Mouse (Mus musculus) brain, embryonic 18.5 days (tissue): ENCODE measurements at regions not wholly inside any gene's neighbourhood (a gene's known extent, or its start where the extent isn't known, plus 50 kb on each side); places are given as distances from the start of the nearest gene placed in this dataset.

Experiments used
- DNase-seq: peaks from one replicate; pipeline ENCODE4 v3.0.0-alpha.2; 2012; ENCODE audit warnings: low read depth, low spot score

DNA sequence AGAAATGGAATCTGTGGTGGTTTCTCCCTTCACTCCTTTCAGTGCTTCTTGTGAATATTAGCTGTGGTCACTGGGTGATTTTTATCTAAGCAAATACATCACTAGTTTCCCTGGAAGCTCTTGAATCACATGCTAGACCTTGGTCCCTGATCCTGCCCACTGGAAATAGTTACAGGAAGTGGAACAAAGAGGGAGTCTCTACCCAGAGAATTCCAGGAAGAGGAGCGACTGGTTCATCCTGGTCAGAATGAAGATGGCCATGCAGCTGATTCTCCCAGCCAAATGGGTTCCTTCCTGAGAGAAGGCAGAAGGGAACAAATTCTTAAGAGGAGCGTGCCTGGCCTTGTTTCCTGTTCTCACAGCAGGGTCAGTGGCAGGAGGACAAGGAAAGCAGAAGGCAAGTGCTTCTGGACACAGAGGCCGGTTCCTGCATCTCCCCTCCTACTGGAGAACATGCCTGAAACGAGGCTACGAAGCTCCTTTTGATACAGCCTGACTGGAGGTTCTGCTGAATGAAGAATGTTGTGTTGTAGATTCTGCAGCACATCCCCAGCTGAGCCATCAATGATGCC is 264.8 kb upstream of the Sdk2 start:
- no peak for DNase-seq

GRCm38 (mm10) chr11:114330316-114330715 is 263.5 kb upstream of the Sdk2 start:
- DNase-seq: no peak

DNA sequence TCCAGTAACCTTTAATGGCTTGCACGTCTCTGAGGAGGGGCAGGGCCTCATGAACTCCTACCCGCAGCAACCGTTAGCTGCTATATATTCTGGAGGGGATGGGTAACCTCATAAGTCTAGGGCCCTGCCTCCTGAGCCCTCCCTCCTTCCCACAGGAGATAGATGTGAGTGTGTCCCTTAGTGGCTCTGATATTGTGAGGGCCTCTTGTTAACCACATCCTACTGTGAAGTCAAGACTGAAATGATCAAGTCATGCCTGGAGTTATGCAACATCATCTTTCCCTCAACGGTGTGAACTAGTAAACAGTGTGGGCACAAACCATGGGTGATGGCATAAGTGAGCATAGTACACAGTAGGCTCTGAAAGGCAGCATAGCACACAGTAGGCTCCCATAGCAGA is 255.8 kb upstream of the Sdk2 start:
- no peak for DNase-seq

GRCm38 (mm10) chr11:114321974-114322373 is 255.1 kb upstream of the Sdk2 start:
- DNase-seq: no peak

DNA sequence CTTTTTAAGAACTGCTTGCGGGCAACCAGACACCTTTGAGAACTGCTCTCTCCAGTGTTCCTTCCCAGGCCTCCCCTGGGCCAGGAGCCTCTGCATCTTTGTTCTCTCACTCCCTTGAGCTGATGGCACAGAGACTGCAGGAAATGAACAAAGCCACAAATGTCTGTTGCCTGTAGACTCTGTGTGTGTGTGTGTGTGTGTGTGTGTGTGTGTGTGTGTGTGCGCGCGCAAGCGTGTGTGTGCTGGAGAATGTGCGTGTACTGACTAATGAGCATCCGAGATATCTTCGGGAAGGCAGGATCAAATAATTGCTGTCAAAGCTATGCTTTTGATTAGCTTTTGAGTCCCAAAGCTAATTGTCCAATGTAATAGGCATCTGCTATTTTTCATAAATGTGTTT is 254.7 kb upstream of the Sdk2 start:
- DNase-seq: no peak

DNA sequence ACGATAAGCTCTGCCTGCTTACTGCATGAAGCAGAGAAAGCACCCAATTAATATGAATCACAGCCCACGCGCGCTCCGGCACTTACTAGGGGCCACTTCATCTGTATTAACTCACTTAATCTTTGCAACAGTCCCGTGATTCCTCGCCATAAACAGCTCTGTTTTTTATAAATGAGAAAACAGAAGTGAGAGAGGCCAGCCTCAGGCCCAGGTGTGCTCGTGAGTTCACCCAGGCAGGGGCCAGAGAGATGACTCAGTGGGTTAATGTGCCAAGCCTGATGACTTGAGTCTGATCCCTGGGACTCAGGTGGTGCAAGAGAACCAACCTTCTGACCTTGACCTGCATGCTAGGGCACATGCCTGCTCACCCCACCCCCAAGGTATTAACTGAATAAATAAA is 248.4 kb upstream of the Sdk2 start:
- no peak for DNase-seq

DNA sequence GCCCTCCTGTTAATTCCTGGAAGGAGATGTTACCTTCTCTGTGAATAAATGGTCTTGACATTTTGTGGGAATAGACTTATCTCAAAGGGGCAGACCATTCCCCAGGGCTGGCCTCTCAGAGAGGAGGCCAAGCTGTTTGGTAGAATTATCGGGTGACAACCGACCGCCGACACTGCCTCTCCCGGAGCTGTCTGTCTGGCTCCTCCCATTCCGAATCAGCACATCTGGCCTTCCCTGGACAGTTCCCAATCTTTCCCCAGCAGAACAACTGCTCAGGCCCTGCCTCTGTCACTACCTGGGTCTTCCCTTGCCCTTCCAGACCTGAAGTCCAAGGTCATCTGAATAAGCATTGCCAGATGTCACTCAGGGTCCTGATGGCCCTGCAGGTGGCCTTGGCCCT is 246.8 kb upstream of the Sdk2 start:
- no peak for DNase-seq

- DNase-seq: no peak
Measured at GRCm38 (mm10) chr11:114311640-114312039, 244.8 kb upstream of the Sdk2 start.

DNA sequence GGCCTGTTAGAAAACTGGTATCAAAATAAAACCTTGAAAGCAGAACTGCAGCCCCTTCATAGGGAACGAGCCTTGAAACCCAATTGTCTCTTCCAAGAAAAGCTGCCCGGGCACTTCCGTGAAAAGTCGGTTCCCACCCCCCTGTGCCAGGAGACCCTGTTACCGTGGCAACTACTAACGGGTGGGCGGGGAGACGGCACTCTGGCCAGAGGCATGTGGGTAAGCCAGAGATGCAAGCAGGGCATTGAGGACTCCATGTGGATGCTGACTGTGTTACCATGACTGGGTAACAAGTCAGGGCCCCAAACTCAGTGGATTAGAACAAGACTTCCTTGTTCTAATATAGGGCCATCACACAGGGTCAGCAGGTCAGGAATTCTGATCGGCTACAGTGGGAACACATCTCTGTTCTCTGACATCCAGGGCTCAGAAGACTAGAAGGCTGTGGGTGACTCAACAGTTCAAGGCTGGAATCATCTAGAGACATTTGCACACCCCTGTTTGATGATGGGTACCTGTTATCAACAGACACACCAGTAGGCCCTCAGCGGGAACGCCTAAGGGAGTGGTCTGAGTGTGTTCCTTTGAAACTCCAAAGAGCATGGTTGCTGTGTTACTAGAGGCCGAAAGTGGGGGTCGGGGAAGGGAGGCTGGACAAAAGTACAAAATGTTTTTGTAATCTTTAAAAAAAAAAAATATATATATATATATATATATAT is 236.9 kb upstream of the Sdk2 start:
- DNase-seq: no peak

DNA sequence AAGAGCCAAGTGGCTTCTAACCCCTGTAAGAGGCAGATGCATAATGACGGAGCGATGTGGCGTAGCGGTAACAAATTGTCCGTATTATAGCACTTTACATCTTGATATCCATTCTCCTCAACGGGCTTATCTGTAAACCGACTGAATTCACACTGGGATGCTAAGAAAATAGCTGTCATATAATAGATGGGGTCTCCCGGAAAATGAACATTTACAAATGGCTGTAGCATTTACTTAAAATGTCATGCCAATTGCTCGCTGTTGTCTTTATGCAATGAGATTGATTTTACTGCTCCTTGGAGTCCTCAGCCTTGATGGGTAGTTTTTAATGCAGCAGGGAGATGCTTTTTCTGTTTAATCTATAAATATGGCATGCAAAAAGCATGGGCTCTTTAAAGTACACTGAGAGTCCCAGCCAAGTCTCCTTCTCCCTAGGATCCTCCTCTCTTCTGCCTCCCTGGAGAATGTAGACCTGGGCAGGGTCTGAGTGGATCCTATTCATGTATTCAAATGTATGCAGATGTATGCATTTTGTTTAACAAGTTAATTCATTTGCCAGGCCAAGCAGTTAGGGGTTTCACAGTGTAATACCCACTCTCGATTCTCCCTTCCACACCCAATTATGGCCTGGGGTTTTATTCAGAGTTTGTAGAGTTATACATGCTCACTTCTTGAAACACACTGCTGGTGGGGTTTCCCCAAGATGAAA is 233.9 kb upstream of the Sdk2 start:
- DNase-seq: no peak

GRCm38 (mm10) chr11:114296816-114297334 is 230.0 kb upstream of the Sdk2 start:
- DNase-seq: no peak

DNA sequence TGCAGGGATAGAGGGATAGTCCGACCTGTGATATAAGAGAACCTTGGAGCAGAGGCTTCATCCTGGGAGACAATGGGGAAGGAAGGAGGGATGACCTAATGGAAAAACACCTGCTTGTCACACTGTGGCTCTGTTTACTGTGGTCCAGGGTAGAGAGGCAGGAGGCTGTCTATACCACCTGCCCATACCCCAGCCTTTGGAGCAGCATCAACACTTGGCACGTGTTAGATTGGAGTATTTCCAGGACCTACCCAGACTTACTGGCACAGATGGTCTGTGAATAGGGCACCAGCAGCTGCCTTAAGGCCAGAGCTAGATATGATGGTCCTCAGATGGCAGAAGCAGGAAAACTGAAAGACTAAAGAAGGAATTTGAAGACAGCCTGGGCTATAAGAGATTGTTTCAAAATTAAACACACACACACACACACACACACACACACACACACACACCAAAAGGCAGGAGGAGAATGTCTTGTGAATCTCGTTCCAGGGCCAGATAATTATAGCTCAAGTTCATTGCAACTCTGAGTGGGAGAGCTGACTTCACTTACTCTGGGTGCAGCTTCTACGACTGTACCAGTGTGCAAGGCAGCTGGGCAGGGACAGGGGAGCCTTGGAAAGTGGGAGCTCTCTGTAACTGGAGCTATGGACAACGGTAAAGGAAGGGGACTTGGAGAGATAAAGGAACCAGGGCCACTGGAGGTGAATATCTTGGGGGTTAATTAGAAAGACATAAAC is 227.8 kb upstream of the Sdk2 start:
- DNase-seq: no peak

DNA sequence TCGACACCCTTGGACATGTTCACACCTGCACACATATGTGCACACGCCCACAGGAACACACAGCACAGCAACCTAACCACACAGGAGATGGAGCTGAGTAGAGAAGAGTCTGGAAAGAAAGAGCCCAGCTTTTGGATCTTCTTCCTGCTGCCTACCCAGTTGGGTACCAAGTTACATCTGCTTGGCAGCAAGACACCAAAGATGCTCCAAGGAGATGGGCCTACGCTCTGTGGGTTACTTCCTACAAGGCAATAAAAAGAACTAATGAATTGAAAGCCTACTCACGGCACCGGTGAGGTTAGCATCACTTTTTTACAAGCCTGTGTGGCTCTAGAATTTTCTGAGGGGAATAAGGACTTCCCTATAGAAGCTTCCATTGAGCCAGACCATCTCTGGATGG is 224.4 kb upstream of the Sdk2 start:
- DNase-seq: no peak

DNA sequence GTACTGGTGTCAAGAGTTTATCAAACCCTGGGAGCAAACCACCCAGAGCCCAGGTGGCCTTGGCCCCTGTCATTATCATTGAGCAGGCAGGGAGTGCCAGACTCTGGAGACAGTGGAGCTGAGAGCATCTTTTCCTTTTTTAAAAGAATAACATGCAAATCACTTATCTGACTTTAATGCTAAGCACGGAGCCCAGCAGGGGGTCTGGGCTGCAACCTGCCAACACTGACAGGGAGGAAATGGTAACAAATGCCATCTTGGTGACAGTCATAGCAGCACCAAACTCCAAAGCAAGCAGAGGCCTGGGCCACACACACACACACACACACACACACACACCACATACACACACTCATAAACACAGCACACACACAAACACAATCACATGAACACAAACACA is 223.1 kb upstream of the Sdk2 start:
- no peak for DNase-seq

GRCm38 (mm10) chr11:114284820-114285666 is 218.2 kb upstream of the Sdk2 start:
- DNase-seq: no peak

DNA sequence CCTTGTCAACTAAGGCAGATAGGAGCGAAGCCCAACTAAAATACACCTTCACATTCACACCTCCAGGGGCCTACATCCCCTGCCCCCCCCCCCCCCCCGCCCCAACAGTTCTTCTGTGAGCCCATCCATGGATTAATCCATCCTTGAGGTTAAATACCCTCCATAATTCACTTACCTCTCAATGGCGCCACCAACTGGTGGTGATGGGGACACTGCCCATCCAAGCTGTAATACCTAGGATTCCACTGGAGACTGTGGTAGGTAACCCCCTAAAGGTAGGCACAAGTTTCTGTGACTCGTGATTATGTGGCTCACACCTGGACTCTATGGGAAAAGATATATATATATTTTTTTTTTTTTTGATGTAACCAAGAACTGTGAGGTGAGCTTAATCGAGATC is 216.4 kb upstream of the Sdk2 start:
- DNase-seq: no peak

- DNase-seq: no peak
Measured at GRCm38 (mm10) chr11:114282566-114282965, 215.7 kb upstream of the Sdk2 start.

DNA sequence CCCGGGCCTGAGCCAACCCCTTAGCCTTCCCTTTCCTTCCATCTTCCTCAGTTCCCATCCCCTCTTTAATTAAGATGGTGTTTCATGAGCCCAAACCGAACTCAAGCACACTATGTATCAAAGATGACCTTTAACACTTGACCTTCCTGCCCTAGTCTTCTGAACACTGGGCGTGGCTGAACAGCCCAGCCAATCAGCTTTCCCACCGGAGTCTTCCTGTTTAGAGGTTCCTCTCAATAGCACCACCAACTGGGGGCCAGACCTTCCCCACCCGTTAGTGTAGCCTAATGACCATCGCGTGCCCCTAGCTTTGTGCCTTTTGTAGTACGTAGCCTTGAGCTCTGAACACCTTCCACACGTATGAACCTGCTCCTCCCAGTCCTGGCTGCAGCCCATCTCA is 215.0 kb upstream of the Sdk2 start:
- DNase-seq: no peak

GRCm38 (mm10) chr11:114281041-114281695 is 214.3 kb upstream of the Sdk2 start:
- no peak for DNase-seq

- no peak for DNase-seq
Measured at GRCm38 (mm10) chr11:114277513-114278304, 210.9 kb upstream of the Sdk2 start.
